Mouse (Mus musculus) left cerebral cortex, postnatal 25 days (tissue): Measurements from ENCODE around the gene Gm8281. TPM values are rescaled to one million over a fixed set of nuclear protein-coding genes. Genes with fewer than 3 reads are reported as not detected.
"Not testable (repeated sequence)": the region's sequence is repeated elsewhere in the genome, so short reads cannot be mapped to it uniquely, and the experiment has no call there.

Source experiments
- DNase-seq, 2 experiments: peaks; one replicate each; pipeline ENCODE4 v3.0.0; 2022; ENCODE audit warnings: low spot score in 2 of 2, mixed read lengths in 1 of 2
- intact Hi-C: fragments of 180-260 bp; cut with DNase I; formaldehyde crosslinking; loops from one replicate; pipeline ENCODE4 v1.15.1; 2025
- total RNA-seq, 2 experiments: library from RNA; stranded (reverse); gene quantifications; 2 replicates each; pipeline ENCODE4 v1.2.3; 2021

The Gm8281 gene
- 1 to 10 TPM in 1 of 2 experiments, under 1 TPM in 1; 0.99 to 1.4 TPM for total RNA-seq

DNA sequence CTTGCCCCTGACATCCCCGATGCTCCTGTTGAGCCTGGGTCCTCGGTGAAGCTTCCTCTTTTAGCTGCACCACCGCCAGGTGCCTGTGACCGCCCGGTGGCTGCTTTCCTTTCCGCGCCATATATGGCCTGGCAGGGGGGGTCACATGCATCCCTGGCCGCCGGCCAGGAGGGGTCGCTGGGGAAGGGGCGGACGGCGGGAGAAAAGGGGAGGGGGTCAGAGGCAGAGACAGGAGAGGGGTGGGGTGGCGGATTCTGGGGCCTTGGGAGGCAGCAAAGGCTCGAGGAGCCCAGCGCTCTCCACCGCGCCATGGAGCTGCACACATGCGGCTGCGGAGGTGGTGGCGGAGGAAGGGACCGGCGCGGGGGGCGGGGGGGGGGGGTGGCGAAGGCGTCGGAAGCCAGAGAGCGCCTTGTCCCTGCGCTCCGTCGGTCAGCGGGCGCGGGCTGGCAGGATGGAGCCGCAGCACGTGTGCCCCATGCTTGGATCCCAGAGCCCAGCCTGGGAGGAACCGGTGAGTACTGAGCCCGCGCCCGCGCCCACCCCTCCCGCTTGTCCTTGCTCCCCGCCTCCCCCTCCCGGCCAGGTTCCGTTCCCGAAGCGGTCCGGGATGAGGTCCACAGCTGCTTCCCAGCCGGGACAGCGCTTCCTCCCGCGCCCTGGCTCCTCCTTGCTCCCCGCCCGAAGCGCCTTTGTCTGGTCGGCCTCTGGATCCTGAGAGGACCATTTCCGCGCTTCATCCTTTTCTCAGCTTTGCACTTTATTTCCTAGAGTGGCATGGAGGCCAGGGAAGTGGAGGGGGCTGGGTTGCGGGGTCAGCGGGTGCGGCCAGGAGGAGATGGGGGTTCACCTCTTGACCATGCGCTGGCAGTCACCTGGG lies at the start of gene Gm8281:
Gene Gm8281, plus strand, starts transcription at position 430 of the 880 bp plus-strand sequence.
- intact Hi-C loops, DNase-seq: not testable (repeated sequence)

DNA sequence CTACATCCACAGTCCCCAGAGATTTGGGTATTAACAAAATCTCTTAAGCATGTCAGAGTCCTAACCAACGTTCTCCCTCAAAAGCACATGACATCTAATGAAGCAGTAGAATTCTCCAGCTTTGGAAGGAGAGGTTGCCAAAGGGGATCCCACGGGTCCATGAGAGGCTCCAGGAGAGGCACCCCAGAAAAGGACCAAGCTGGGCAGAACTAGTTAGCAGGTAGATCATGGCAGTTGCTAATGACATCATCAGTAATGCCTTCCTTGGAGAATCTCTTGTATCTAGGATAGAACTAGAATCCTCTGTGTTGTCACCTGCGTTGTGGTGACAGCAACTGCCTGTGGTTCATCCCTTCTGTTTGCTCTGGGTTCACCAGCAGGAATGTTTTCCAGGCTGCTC lies 20.5 kb upstream of the Gm8281 start, which contains the start of gene 4930555G01Rik:
Gene 4930555G01Rik, plus strand, starts transcription at position 301 of the 400 bp plus-strand sequence.
- intact Hi-C loops, DNase-seq: not testable (repeated sequence)

DNA sequence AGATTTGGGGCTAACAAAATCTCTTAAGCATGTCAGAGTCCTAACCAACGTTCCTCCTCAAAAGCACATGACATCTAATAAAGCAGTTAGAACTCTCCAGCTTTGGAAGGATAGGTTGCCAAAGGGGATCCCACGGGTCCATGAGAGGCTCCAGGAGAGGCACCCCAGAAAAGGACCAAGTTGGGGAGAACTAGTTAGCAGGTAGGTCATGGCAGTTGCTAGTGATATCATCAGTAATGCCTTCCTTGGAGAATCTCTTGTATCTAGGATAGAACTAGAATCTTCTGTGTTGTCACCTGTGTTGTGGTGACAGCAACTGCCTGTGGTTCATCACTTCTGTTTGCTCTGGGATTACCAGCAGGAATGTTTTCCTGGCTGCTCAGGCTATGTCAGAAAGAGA lies 60.4 kb downstream of the Gm8281 start, which contains the start of gene Gm8279:
Gene Gm8279, plus strand, starts transcription at position 301 of the 400 bp plus-strand sequence.
- intact Hi-C loops, DNase-seq: not testable (repeated sequence)

Other genes with a start within 250 kb of the Gm8281 start
- not detected for gene Gm3269, start 232.9 kb upstream of the Gm8281 start, total RNA-seq
- gene Gm3264, start 215.5 kb upstream of the Gm8281 start, total RNA-seq: not detected
- not detected for gene Gm3278, start 178.6 kb upstream of the Gm8281 start, total RNA-seq
- gene Gm8297, start 87.1 kb upstream of the Gm8281 start, total RNA-seq: not detected
- gene Gm3298, start 55.1 kb upstream of the Gm8281 start, total RNA-seq: 1 to 10 TPM in 1 of 2 experiments, not detected in 1; 1.4 TPM
- gene 4930555G01Rik, start 20.4 kb upstream of the Gm8281 start, total RNA-seq: not detected
- not detected for gene Gm8279, start 60.5 kb downstream of the Gm8281 start, total RNA-seq
- not detected for gene Gm3317, start 93.5 kb downstream of the Gm8281 start, total RNA-seq
- not detected for gene Gm8271, start 114.8 kb downstream of the Gm8281 start, total RNA-seq
- gene Gm3526, start 189.5 kb downstream of the Gm8281 start, total RNA-seq: not detected